Mouse (Mus musculus) erythroblast, embryonic 14.5 days (primary cell): ENCODE data around the gene Kidins220.

Experiments used
- GATA1 ChIP-seq: IDR thresholded peaks from 2 replicates; pipeline ENCODE4 v1.6.1; 2012; ENCODE audit warnings: low read length, inconsistent platforms, mixed read lengths
- TAL1 ChIP-seq: IDR thresholded peaks from 3 replicates; pipeline ENCODE4 v1.6.1; 2012; ENCODE audit warnings: low read length, inconsistent platforms, mixed read lengths

DNA sequence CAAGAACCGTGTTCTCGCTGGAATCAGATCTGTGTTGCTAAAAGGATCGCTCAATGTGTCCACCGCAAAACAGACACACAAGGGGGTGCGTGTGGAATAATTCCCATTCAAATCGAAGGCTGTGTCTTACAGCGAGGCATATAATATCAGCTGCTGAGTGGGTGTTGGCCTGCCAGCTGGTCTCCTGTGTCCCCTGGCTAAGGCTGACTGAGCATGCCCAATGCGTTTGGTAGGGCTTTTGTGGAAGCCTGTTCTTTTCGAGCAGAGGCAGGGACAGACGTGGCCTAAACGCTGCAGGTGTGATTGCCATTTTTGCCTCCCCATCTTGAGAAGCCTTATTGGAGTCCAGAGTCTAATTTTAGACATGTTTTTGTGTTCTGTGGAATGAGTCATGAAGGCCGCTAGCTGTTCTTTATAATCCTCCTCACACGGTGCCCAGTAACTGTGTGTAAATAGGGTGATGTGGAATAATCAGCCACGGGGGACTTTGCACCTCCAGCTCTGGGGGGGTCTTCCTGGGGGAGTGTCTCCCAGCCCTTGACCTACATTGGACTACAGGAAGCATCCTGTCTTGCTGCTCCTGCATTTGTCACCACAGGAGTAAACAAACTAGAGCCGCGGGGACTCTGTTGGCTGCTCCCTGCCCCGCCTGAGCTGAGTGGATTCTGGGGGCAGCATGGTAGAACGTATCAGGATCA, 46.5 kb upstream of the Kidins220 start:
- TF ChIP-seq TAL1 (no peak), GATA1 (no peak)
